18 mouse cellular contexts compared by ENCODE assay signal in genomic region chr8:78721576-78721975, GRCm38 (mm10).
A peak's percentile ranks its signal among the peaks of the same experiment; 100 is the strongest.
DNase-seq lines count a peak whose midpoint lies in the region; ATAC-seq and TF ChIP-seq lines count a peak whose summit lies in the region.
"Had no signal": no experiment of that assay in that cellular context is flagged by ENCODE, and none has a peak within 500 bp of the region (broad histone marks: within the 10 kb centered on the region; RNA-seq: fewer than 3 reads in every experiment).

No protein-coding gene starts in this region.

- H3K4me3 ChIP-seq in heart, embryonic 12.5 days = no peak overlapping the region
- no peak overlapping the region for H3K4me3 ChIP-seq in intestine, embryonic 14.5 days (ENCODE audit: low read depth, low read length)
- no peak overlapping the region for H3K4me3 ChIP-seq in intestine, postnatal 0 days (ENCODE audit: low read depth, low read length)
- H3K4me3 ChIP-seq: embryonic facial prominence, embryonic 15.5 days; gastrocnemius, adult 2 months; hindbrain, embryonic 10.5 days; midbrain, embryonic 15.5 days; neural tube, embryonic 12.5 days had no signal

- H3K9ac ChIP-seq in heart, embryonic 12.5 days = no peak overlapping the region
- no peak overlapping the region for H3K9ac ChIP-seq in intestine, embryonic 14.5 days (ENCODE audit: low read length)
- H3K9ac ChIP-seq in intestine, postnatal 0 days (ENCODE audit: low read depth, low read length) = no peak overlapping the region
- H3K9ac ChIP-seq: embryonic facial prominence, embryonic 15.5 days; midbrain, embryonic 15.5 days; neural tube, embryonic 12.5 days had no signal

- TF ChIP-seq CTCF in intestine, postnatal 0 days (IDR thresholded peaks at IDR 0.05; ENCODE audit: low read depth) = no peak

- peak overlapping the region; percentile 77 for H3K27ac ChIP-seq in heart, embryonic 12.5 days (ENCODE audit: poor library complexity, severe bottlenecking)
- peak overlapping the region; percentile 24; the same call in 1 of the 2 replicates for H3K27ac ChIP-seq in intestine, embryonic 14.5 days (ENCODE audit: low read depth)
- no peak overlapping the region for H3K27ac ChIP-seq in intestine, postnatal 0 days (ENCODE audit: low read depth, low read length)
- H3K27ac ChIP-seq: embryonic facial prominence, embryonic 15.5 days; gastrocnemius, adult 2 months; hindbrain, embryonic 10.5 days; midbrain, embryonic 15.5 days; neural tube, embryonic 12.5 days had no signal

- DNase-seq in heart, postnatal 14 days = no peak
- DNase-seq in intestine, embryonic 14.5 days (ENCODE audit: low spot score) = no peak
- peak; percentile 52 for DNase-seq in layer of hippocampus, adult 9-11 months
- DNase-seq in layer of hippocampus, postnatal 25 days (ENCODE audit: extremely low spot score in 1 of 2, low spot score in 1 of 2) = no peak
- DNase-seq in cerebellum, adult 8-10 months = no peak
- DNase-seq: adrenal gland, postnatal 10 days; cerebellum, adult 2 months; gastrocnemius, adult 2 months; lung, postnatal 4 days; right cerebral cortex, postnatal 14 days had no signal

- intact Hi-C loops in heart, postnatal 14 days (cut with DNase I) = no loop called here

- peaks cover 38% of the 10 kb centered on the region for H3K4me1 ChIP-seq in heart, embryonic 12.5 days (replicated peaks)
- H3K4me1 ChIP-seq in intestine, embryonic 14.5 days (replicated peaks; ENCODE audit: control insufficient read depth, insufficient read depth, low read length) = 0 out of 2 replicates have a peak, but pooled peaks cover 12% of the 10 kb centered on the region
- H3K4me1 ChIP-seq in intestine, postnatal 0 days (replicated peaks; ENCODE audit: control insufficient read depth, insufficient read depth, low read length) = no peaks in the 10 kb centered on the region
- H3K4me1 ChIP-seq: embryonic facial prominence, embryonic 15.5 days; midbrain, embryonic 15.5 days; neural tube, embryonic 12.5 days had no signal

- H3K4me2 ChIP-seq in heart, embryonic 12.5 days = 0 out of 2 replicates have a peak overlapping the region, but pooled peaks have one; percentile 10
- H3K4me2 ChIP-seq in intestine, embryonic 14.5 days (ENCODE audit: low read length) = no peak overlapping the region
- no peak overlapping the region for H3K4me2 ChIP-seq in intestine, postnatal 0 days (replicated peaks; ENCODE audit: low read depth)
- H3K4me2 ChIP-seq: embryonic facial prominence, embryonic 15.5 days; midbrain, embryonic 15.5 days; neural tube, embryonic 12.5 days had no signal

- 48% methylated on average over 5 of the region's 5 CpGs for WGBS in heart, embryonic 12.5 days
- 76% methylated on average over 5 of the region's 5 CpGs for WGBS in intestine, embryonic 14.5 days
- 78% methylated on average over 5 of the region's 5 CpGs for WGBS in intestine, postnatal 0 days

- H3K36me3 ChIP-seq in heart, embryonic 12.5 days = 0 out of 2 replicates have a peak, but pooled peaks cover 8% of the 10 kb centered on the region
- no peaks in the 10 kb centered on the region for H3K36me3 ChIP-seq in intestine, embryonic 14.5 days (ENCODE audit: control insufficient read depth, insufficient read depth, low read length)
- 0 out of 2 replicates have a peak, but pooled peaks cover 3% of the 10 kb centered on the region for H3K36me3 ChIP-seq in intestine, postnatal 0 days (ENCODE audit: control insufficient read depth, insufficient read depth)
- H3K36me3 ChIP-seq: midbrain, embryonic 15.5 days had no signal

- no peak for ATAC-seq in heart, embryonic 12.5 days (ENCODE audit: insufficient number of reproducible peaks, low FRiP score)
- ATAC-seq in intestine, embryonic 14.5 days (replicated peaks; ENCODE audit: low FRiP score, low TSS enrichment, low read depth) = no peak
- no peak for ATAC-seq in intestine, postnatal 0 days
- ATAC-seq: hindbrain, embryonic 16.5 days; intestine, embryonic 16.5 days; midbrain, embryonic 15.5 days had no signal

- peaks cover 6% of the 10 kb centered on the region for H3K9me3 ChIP-seq in heart, embryonic 12.5 days (replicated peaks)
- no peaks in the 10 kb centered on the region for H3K9me3 ChIP-seq in intestine, embryonic 14.5 days (ENCODE audit: control insufficient read depth, low read length)
- no peaks in the 10 kb centered on the region for H3K9me3 ChIP-seq in intestine, postnatal 0 days (ENCODE audit: control insufficient read depth)
- H3K9me3 ChIP-seq: embryonic facial prominence, embryonic 15.5 days; midbrain, embryonic 15.5 days; neural tube, embryonic 12.5 days had no signal

- H3K27me3 ChIP-seq in heart, embryonic 12.5 days (replicated peaks) = no peaks in the 10 kb centered on the region
- H3K27me3 ChIP-seq in intestine, embryonic 14.5 days (replicated peaks; ENCODE audit: control insufficient read depth, insufficient read depth, low read length) = no peaks in the 10 kb centered on the region
- H3K27me3 ChIP-seq in intestine, postnatal 0 days (replicated peaks; ENCODE audit: control insufficient read depth, insufficient read depth, low read length) = no peaks in the 10 kb centered on the region
- H3K27me3 ChIP-seq: embryonic facial prominence, embryonic 15.5 days; midbrain, embryonic 15.5 days; neural tube, embryonic 12.5 days had no signal
